Mouse (Mus musculus) cortical plate, adult 2 months (tissue): ENCODE measurements around the gene Siah1a.

ENCODE experiments used
- CTCF ChIP-seq: fragments of 200-500 bp; IDR thresholded peaks from 2 replicates; pipeline ENCODE4 v1.5.1; 2011; ENCODE audit warnings: mild to moderate bottlenecking, control low read depth, low read length; ENCODE audit not compliant: insufficient read depth; ENCODE audit errors: extremely low read depth
- POLR2A ChIP-seq: fragments of 200-500 bp; IDR thresholded peaks from 2 replicates; pipeline ENCODE4 v1.6.1; 2011; ENCODE audit warnings: mild to moderate bottlenecking, low read length, control low read depth; ENCODE audit not compliant: insufficient read depth; ENCODE audit errors: extremely low read depth

DNA sequence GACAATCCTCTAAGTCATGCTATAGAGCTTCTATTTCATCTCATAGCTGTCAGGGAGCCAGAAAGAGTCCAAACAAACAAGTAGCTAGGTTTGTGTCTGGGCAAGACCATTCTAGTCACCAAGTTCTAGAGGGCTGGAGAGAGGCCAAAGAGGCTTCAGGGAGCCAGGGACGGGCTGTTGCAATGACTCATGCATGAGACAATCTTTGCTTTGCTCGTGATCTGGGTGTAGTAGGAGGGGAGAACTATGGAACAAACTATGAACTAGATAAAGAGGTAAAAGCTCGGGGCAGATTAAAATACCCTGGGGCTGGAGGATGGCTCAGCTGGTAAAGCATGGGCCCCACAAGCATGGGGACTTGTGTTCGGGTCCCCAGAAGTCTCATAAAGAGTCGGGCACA, 22.8 kb upstream of the Siah1a start:
- TF ChIP-seq POLR2A: no peak
- TF ChIP-seq CTCF: no peak
